Comparison of ENCODE assay signal across 16 mouse cellular contexts in genomic region chr9:22945426-22945955, GRCm38 (mm10).
DNase-seq lines count a peak whose midpoint lies in the region; ATAC-seq lines count a peak whose summit lies in the region.
"Had no signal": no experiment of that assay in that cellular context is flagged by ENCODE, and none has a peak within 500 bp of the region (broad histone marks: within the 10 kb centered on the region; RNA-seq: fewer than 3 reads in every experiment).

No protein-coding gene starts in this region.

- 0 out of 2 replicates have a peak, but pooled peaks have one; percentile 40 for ATAC-seq in midbrain, embryonic 11.5 days (ENCODE audit: low FRiP score)
- no peak for ATAC-seq in midbrain, embryonic 14.5 days (ENCODE audit: low FRiP score, low TSS enrichment)
- ATAC-seq: CD4-positive, CD25-positive, alpha-beta regulatory T cell, adult 4 months; forebrain, embryonic 14.5 days; inflammation-experienced regulatory T-cells, adult 6 months; liver, embryonic 12.5 days; Patski had no signal

- intact Hi-C loops in heart, postnatal 10 days (cut with DNase I) = no loop called here

- H3K36me3 ChIP-seq in midbrain, embryonic 11.5 days (ENCODE audit: control insufficient read depth, insufficient read depth, low read length) = no peaks in the 10 kb centered on the region
- no peaks in the 10 kb centered on the region for H3K36me3 ChIP-seq in midbrain, embryonic 14.5 days (ENCODE audit: control insufficient read depth, insufficient read depth, low read length)
- H3K36me3 ChIP-seq: heart, embryonic 13.5 days; liver, embryonic 12.5 days had no signal

- peak; percentile 52 to 73 for DNase-seq in heart, adult 18-20 months
- DNase-seq in heart, postnatal 4 days = no peak
- DNase-seq in midbrain, embryonic 11.5 days (ENCODE audit: low spot score, missing footprints) = no peak
- DNase-seq in midbrain, embryonic 14.5 days = no peak
- peak; percentile 10 to 17 for DNase-seq in heart, postnatal 10 days
- DNase-seq in right cerebral cortex, postnatal 36 days (ENCODE audit: low spot score in 2 of 2) = no peak
- DNase-seq in layer of hippocampus, postnatal 36 days = no peak
- DNase-seq: adrenal gland, postnatal 10 days; cerebellum, adult 11 months; thymus, postnatal 25 days had no signal

- no peak overlapping the region for H3K4me2 ChIP-seq in midbrain, embryonic 11.5 days
- no peak overlapping the region for H3K4me2 ChIP-seq in midbrain, embryonic 14.5 days (ENCODE audit: low read length)
- H3K4me2 ChIP-seq: heart, embryonic 13.5 days; liver, embryonic 12.5 days had no signal

- H3K4me3 ChIP-seq in midbrain, embryonic 11.5 days (ENCODE audit: low read depth, low read length) = no peak overlapping the region
- H3K4me3 ChIP-seq in midbrain, embryonic 14.5 days (replicated peaks; ENCODE audit: low read depth, low read length) = no peak overlapping the region
- H3K4me3 ChIP-seq: heart, embryonic 13.5 days; liver, embryonic 12.5 days had no signal

- H3K9ac ChIP-seq in midbrain, embryonic 11.5 days (ENCODE audit: low read length) = no peak overlapping the region
- no peak overlapping the region for H3K9ac ChIP-seq in midbrain, embryonic 14.5 days (replicated peaks; ENCODE audit: low read length)
- H3K9ac ChIP-seq: heart, embryonic 13.5 days; liver, embryonic 12.5 days had no signal

- no peak overlapping the region for H3K27ac ChIP-seq in midbrain, embryonic 11.5 days (ENCODE audit: low read depth, low read length)
- no peak overlapping the region for H3K27ac ChIP-seq in midbrain, embryonic 14.5 days (replicated peaks; ENCODE audit: low read depth, low read length)
- H3K27ac ChIP-seq: heart, embryonic 13.5 days; liver, embryonic 12.5 days had no signal

- H3K9me3 ChIP-seq in midbrain, embryonic 11.5 days (ENCODE audit: control insufficient read depth, low read length) = no peaks in the 10 kb centered on the region
- H3K9me3 ChIP-seq in midbrain, embryonic 14.5 days (ENCODE audit: control insufficient read depth, low read length) = no peaks in the 10 kb centered on the region
- H3K9me3 ChIP-seq: heart, embryonic 13.5 days; liver, embryonic 12.5 days had no signal

- no peaks in the 10 kb centered on the region for H3K4me1 ChIP-seq in midbrain, embryonic 11.5 days (ENCODE audit: control insufficient read depth, insufficient read depth, low read length)
- H3K4me1 ChIP-seq in midbrain, embryonic 14.5 days (ENCODE audit: control insufficient read depth, insufficient read depth, low read length) = no peaks in the 10 kb centered on the region
- H3K4me1 ChIP-seq: heart, embryonic 13.5 days; liver, embryonic 12.5 days had no signal

- no peaks in the 10 kb centered on the region for H3K27me3 ChIP-seq in midbrain, embryonic 11.5 days (ENCODE audit: control insufficient read depth, insufficient read depth, low read length)
- H3K27me3 ChIP-seq in midbrain, embryonic 14.5 days (ENCODE audit: control insufficient read depth, insufficient read depth, low read length) = no peaks in the 10 kb centered on the region
- H3K27me3 ChIP-seq: heart, embryonic 13.5 days; liver, embryonic 12.5 days; Patski had no signal

- 79% methylated on average over 8 of the region's 8 CpGs for WGBS in midbrain, embryonic 11.5 days
- 75% methylated on average over 8 of the region's 8 CpGs for WGBS in midbrain, embryonic 14.5 days

Comparison
In these comparisons a context has a peak if more than half of its experiments do, and no peak if none do; other contexts are left out.
1. DNase-seq: peak in heart, adult 18-20 months (2 of 2) and heart, postnatal 10 days (2 of 2); none in heart, postnatal 4 days (single experiment), midbrain, embryonic 11.5 days (single experiment), midbrain, embryonic 14.5 days (single experiment), right cerebral cortex, postnatal 36 days (0 of 2) and layer of hippocampus, postnatal 36 days (0 of 2).